Mouse (Mus musculus): ENCODE measurements around the gene Pola2. TPM values are rescaled to one million over a fixed set of nuclear protein-coding genes. Genes with fewer than 3 reads are reported as not detected.
A peak's percentile ranks its signal among the peaks of the same experiment; 100 is the strongest.

Pola2 gene
- polyA plus RNA-seq, 1 experiment from 2014 or later, result 42.7 TPM

DNA sequence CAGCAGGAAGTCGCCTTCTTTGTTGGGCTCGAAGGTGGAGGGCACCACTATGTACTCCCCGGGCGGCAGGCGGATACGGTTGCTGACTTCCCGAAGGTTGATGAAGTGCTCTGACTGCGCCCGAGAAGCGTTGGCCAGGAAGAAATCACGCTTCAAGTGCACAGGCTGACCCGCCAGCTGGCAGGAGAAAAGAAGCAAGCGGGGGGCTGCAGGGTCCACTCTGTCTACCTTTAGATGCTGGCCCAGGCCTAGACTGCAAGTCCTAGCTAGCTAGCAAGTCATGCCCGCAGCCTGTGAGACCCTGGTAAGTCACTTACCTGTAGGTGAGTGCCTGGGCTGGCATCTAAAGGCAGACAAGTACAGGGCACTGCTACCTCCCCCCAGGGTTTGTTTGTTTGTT, 30.7 kb upstream of the Pola2 start:
- Histone ChIP-seq H3K9ac (ENCODE audit: low read length) (no peak overlapping the region), H3K4me2 (ENCODE audit: low read length) (no peak overlapping the region), H3K9me3 (ENCODE audit: control insufficient read depth, low read length) (no peaks in the 10 kb centered on the region), H3K36me3 (ENCODE audit: control insufficient read depth, insufficient read depth, low read length) (no peaks in the 10 kb centered on the region), H3K27ac (replicated peaks in 1 of 2; ENCODE audit: control insufficient read depth in 1 of 2, insufficient read depth in 1 of 2, low read depth in 2 of 2, low read length in 2 of 2) (no peak overlapping the region), H3K27me3 (ENCODE audit: control insufficient read depth, insufficient read depth, low read length) (no peaks in the 10 kb centered on the region), H3K4me3 (ENCODE audit: control insufficient read depth in 1 of 2, insufficient read depth in 1 of 2, low read depth in 1 of 2, low read length in 2 of 2) (no peak overlapping the region), H3K4me1 (ENCODE audit: control insufficient read depth in 2 of 2, insufficient read depth in 2 of 2, low read length in 2 of 2) (peaks cover 0 to 1% of the 10 kb centered on the region in 2 experiments; a peak in 1 of 4 replicates)
- WGBS, result 86% methylated on average over 14 of the region's 14 CpGs
- no peak for ATAC-seq (ENCODE audit: insufficient number of reproducible peaks, insufficient read depth, low FRiP score, low read depth)

DNA sequence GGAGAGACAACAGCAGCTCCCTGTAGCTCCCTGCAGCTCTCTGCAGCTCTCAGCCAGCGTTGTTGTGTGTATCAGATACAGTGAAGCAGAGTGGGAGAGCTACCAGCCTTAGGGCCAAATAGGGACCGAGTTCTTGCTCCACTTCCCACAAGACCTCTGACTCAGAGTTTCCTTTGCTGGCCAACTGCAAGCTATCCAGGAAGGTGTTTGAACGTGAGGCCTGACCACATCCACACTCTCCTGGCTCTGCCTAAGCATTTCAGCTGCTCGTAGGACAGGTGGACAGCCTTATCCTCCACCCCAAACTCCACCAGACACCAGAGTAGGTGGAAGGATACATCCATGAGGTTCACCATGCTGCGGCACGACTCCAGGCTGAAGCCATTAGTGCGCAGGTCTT, 28.0 kb upstream of the Pola2 start:
- H3K36me3 ChIP-seq (ENCODE audit: control insufficient read depth, insufficient read depth, low read length), result no peaks in the 10 kb centered on the region
- peaks cover 10 to 14% of the 10 kb centered on the region in 2 experiments; a peak in 3 of 4 replicates for H3K4me1 ChIP-seq (ENCODE audit: control insufficient read depth in 2 of 2, insufficient read depth in 2 of 2, low read length in 2 of 2)
- 68% methylated on average over 7 of the region's 7 CpGs for WGBS
- no peak overlapping the region for H3K9ac ChIP-seq (ENCODE audit: low read length)
- H3K27ac ChIP-seq (replicated peaks in 1 of 2; ENCODE audit: control insufficient read depth in 1 of 2, insufficient read depth in 1 of 2, low read depth in 2 of 2, low read length in 2 of 2), result no peak overlapping the region
- no peaks in the 10 kb centered on the region for H3K27me3 ChIP-seq (ENCODE audit: control insufficient read depth, insufficient read depth, low read length)
- H3K9me3 ChIP-seq (ENCODE audit: control insufficient read depth, low read length), result no peaks in the 10 kb centered on the region
- H3K4me2 ChIP-seq (ENCODE audit: low read length), result no peak overlapping the region
- H3K4me3 ChIP-seq (ENCODE audit: control insufficient read depth in 1 of 2, insufficient read depth in 1 of 2, low read depth in 1 of 2, low read length in 2 of 2), result no peak overlapping the region
- ATAC-seq (ENCODE audit: insufficient number of reproducible peaks, insufficient read depth, low FRiP score, low read depth), result no peak

DNA sequence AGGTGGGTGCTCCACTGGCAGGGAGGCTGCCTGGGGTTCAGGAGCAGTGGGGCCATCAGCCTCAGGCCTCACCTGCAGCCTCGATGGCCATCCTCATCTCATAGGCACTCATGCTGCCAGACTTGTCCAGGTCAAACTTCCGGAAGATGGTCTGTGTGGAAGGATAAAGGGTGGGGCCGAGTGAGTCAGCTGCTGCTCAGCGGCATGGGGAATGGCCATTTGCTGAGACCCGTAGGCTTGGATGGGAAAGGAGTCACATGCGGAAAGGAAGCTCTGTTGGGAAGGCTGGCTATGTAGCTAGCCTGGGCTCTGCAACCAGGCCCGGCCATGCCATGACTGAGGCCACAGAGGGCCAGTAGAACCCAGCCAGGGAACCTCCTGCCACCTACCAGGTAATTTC, 27.5 kb upstream of the Pola2 start:
- H3K9ac ChIP-seq (ENCODE audit: low read length), result no peak overlapping the region
- ATAC-seq (ENCODE audit: insufficient number of reproducible peaks, insufficient read depth, low FRiP score, low read depth), result no peak
- no peaks in the 10 kb centered on the region for H3K36me3 ChIP-seq (ENCODE audit: control insufficient read depth, insufficient read depth, low read length)
- no peak overlapping the region for H3K4me3 ChIP-seq (ENCODE audit: control insufficient read depth in 1 of 2, insufficient read depth in 1 of 2, low read depth in 1 of 2, low read length in 2 of 2)
- H3K4me2 ChIP-seq (ENCODE audit: low read length), result no peak overlapping the region
- H3K9me3 ChIP-seq (ENCODE audit: control insufficient read depth, low read length), result no peaks in the 10 kb centered on the region
- 75% methylated on average over 7 of the region's 7 CpGs for WGBS
- no peak overlapping the region for H3K27ac ChIP-seq (replicated peaks in 1 of 2; ENCODE audit: control insufficient read depth in 1 of 2, insufficient read depth in 1 of 2, low read depth in 2 of 2, low read length in 2 of 2)
- H3K27me3 ChIP-seq (ENCODE audit: control insufficient read depth, insufficient read depth, low read length), result no peaks in the 10 kb centered on the region
- peaks cover 10 to 14% of the 10 kb centered on the region in 2 experiments; a peak in 3 of 4 replicates for H3K4me1 ChIP-seq (ENCODE audit: control insufficient read depth in 2 of 2, insufficient read depth in 2 of 2, low read length in 2 of 2)

DNA sequence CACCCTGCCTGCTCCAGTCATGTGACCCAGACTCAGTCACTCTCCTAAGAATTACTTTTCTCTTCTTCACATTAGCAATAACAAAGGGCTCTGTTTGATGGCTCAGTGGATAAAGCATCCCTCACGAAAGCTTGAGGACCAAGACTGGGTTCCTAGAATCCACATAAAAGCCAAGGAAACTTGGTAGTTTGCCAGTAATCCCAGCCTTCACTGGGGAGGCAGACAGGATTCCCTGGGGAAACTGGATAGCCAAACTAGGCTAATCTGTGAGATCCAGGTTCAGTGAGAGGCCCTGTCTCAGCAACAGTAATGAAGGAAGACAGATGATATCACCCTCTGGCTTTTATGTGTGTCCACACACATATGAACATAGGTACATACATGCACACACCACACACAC, 26.9 kb upstream of the Pola2 start:
- Histone ChIP-seq H3K4me1 (ENCODE audit: control insufficient read depth in 2 of 2, insufficient read depth in 2 of 2, low read length in 2 of 2) (peaks cover 10 to 14% of the 10 kb centered on the region in 2 experiments; a peak in 3 of 4 replicates), H3K27ac (replicated peaks in 1 of 2; ENCODE audit: control insufficient read depth in 1 of 2, insufficient read depth in 1 of 2, low read depth in 2 of 2, low read length in 2 of 2) (no peak overlapping the region), H3K9ac (ENCODE audit: low read length) (no peak overlapping the region), H3K9me3 (ENCODE audit: control insufficient read depth, low read length) (no peaks in the 10 kb centered on the region), H3K4me3 (ENCODE audit: control insufficient read depth in 1 of 2, insufficient read depth in 1 of 2, low read depth in 1 of 2, low read length in 2 of 2) (no peak overlapping the region), H3K4me2 (ENCODE audit: low read length) (no peak overlapping the region), H3K27me3 (ENCODE audit: control insufficient read depth, insufficient read depth, low read length) (no peaks in the 10 kb centered on the region), H3K36me3 (ENCODE audit: control insufficient read depth, insufficient read depth, low read length) (no peaks in the 10 kb centered on the region)
- ATAC-seq (ENCODE audit: insufficient number of reproducible peaks, insufficient read depth, low FRiP score, low read depth), result no peak
- 81% methylated on average over 1 of the region's 1 CpGs for WGBS

DNA sequence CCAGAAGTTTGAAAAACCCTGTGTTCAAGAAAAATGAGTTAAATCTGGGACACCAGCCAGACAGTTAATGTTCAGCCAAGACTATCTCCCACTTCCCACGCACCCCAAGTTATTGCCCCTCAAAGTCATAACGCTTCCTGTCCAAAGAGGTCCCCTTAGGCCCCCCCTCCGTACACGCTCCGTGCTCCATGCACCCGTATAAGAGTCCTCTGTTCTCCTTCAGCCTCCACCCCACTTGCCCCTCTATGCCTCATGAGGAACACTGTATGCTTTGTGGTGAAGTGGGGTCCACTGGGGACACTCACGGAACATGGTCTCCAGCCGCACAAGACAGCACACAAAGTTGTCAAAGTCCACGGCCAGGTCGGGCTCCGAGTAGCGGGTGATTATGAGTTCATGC, 26.0 kb upstream of the Pola2 start:
- 82% methylated on average over 12 of the region's 12 CpGs for WGBS
- Histone ChIP-seq H3K27ac (replicated peaks in 1 of 2; ENCODE audit: control insufficient read depth in 1 of 2, insufficient read depth in 1 of 2, low read depth in 2 of 2, low read length in 2 of 2) (no peak overlapping the region), H3K9ac (ENCODE audit: low read length) (no peak overlapping the region), H3K4me2 (ENCODE audit: low read length) (no peak overlapping the region), H3K4me3 (ENCODE audit: control insufficient read depth in 1 of 2, insufficient read depth in 1 of 2, low read depth in 1 of 2, low read length in 2 of 2) (no peak overlapping the region), H3K36me3 (ENCODE audit: control insufficient read depth, insufficient read depth, low read length) (no peaks in the 10 kb centered on the region), H3K27me3 (ENCODE audit: control insufficient read depth, insufficient read depth, low read length) (no peaks in the 10 kb centered on the region), H3K9me3 (ENCODE audit: control insufficient read depth, low read length) (no peaks in the 10 kb centered on the region), H3K4me1 (ENCODE audit: control insufficient read depth in 2 of 2, insufficient read depth in 2 of 2, low read length in 2 of 2) (peaks cover 10 to 14% of the 10 kb centered on the region in 2 experiments; a peak in 3 of 4 replicates)
- ATAC-seq (ENCODE audit: insufficient number of reproducible peaks, insufficient read depth, low FRiP score, low read depth), result no peak

DNA sequence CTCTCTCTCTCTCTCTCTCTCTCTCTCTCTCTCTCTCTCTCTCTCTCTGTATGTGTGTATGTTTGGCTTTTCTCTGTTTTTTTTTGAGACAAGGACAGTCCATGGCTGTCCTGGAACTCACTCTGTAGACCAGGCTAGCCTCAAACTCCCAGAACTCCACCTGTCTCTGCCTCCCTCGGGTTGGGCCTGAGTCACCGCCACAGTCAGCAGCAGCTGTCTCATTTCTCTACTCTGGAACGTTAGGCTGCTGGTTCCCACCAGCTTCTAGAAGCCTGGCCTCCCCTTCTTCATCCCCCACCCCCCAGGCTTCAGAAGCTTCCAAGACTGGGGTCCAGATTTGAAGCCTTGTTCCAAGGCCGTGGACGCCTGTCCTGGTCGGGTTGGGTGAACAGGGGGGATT, 25.6 kb upstream of the Pola2 start:
- Histone ChIP-seq H3K4me1 (ENCODE audit: control insufficient read depth in 2 of 2, insufficient read depth in 2 of 2, low read length in 2 of 2) (peaks cover 10 to 14% of the 10 kb centered on the region in 2 experiments; a peak in 3 of 4 replicates), H3K4me3 (ENCODE audit: control insufficient read depth in 1 of 2, insufficient read depth in 1 of 2, low read depth in 1 of 2, low read length in 2 of 2) (no peak overlapping the region), H3K27ac (replicated peaks in 1 of 2; ENCODE audit: control insufficient read depth in 1 of 2, insufficient read depth in 1 of 2, low read depth in 2 of 2, low read length in 2 of 2) (no peak overlapping the region), H3K9ac (ENCODE audit: low read length) (no peak overlapping the region), H3K36me3 (ENCODE audit: control insufficient read depth, insufficient read depth, low read length) (no peaks in the 10 kb centered on the region), H3K4me2 (ENCODE audit: low read length) (peak overlapping the region; percentile 54; the same call in 1 of the 2 replicates), H3K9me3 (ENCODE audit: control insufficient read depth, low read length) (no peaks in the 10 kb centered on the region), H3K27me3 (ENCODE audit: control insufficient read depth, insufficient read depth, low read length) (no peaks in the 10 kb centered on the region)
- no peak for ATAC-seq (ENCODE audit: insufficient number of reproducible peaks, insufficient read depth, low FRiP score, low read depth)
- 63% methylated on average over 6 of the region's 6 CpGs for WGBS

DNA sequence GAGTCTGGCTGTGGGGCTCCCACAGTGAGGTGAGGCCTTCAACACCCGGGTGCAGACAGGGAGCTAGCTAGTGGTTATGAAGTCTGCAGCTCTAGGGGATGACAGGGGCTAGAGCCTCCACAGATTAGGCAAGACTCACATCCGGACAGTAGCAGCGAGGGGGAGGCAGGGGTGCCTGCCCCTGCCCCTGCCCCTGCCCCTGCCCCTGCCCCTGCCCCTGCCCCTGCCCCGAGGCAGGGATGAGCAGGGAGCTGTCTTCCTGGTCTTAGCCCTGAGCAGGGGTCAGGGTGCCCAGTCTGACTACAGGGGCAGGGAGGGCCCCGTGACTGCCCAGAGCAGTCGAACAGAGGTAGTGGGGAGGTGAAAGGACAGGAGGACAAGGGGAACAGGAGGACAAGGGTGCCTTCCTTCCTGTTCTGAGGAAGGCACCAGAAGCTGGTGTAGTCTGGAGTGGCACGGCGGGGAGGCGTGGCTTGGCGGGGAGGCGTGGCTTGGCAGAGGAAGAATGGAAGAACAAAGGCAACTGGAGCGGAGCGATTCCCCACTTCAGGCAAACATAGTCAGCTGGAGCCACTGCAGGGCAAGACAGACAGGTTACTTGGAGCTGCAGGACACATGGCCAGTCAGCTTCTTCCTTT, 24.9 kb upstream of the Pola2 start:
- peak overlapping the region; percentile 56 for H3K9ac ChIP-seq (ENCODE audit: low read length)
- ATAC-seq (ENCODE audit: insufficient number of reproducible peaks, insufficient read depth, low FRiP score, low read depth), result peak; percentile 44
- H3K4me1 ChIP-seq (ENCODE audit: control insufficient read depth in 2 of 2, insufficient read depth in 2 of 2, low read length in 2 of 2), result peaks cover 10 to 14% of the 10 kb centered on the region in 2 experiments; a peak in 3 of 4 replicates
- no peaks in the 10 kb centered on the region for H3K9me3 ChIP-seq (ENCODE audit: control insufficient read depth, low read length)
- H3K36me3 ChIP-seq (ENCODE audit: control insufficient read depth, insufficient read depth, low read length), result no peaks in the 10 kb centered on the region
- peak overlapping the region; percentile 54 for H3K4me2 ChIP-seq (ENCODE audit: low read length)
- no peak overlapping the region for H3K4me3 ChIP-seq (ENCODE audit: control insufficient read depth in 1 of 2, insufficient read depth in 1 of 2, low read depth in 1 of 2, low read length in 2 of 2)
- 4% methylated on average over 8 of the region's 13 CpGs for WGBS
- H3K27me3 ChIP-seq (ENCODE audit: control insufficient read depth, insufficient read depth, low read length), result no peaks in the 10 kb centered on the region
- peak overlapping the region; percentile 13 to 44; a peak in 1 of 4 replicates for H3K27ac ChIP-seq (replicated peaks in 1 of 2; ENCODE audit: control insufficient read depth in 1 of 2, insufficient read depth in 1 of 2, low read depth in 2 of 2, low read length in 2 of 2)
